Mouse (Mus musculus) A20 (cell line): Measurements from ENCODE around the gene Haus4.
A peak's percentile ranks its signal among the peaks of the same experiment; 100 is the strongest.

Experiments
- DNase-seq: peaks from one replicate; pipeline ENCODE4 v3.0.0-alpha.2; 2011; ENCODE audit warnings: low read depth, low spot score

Gene Haus4

GRCm38 (mm10) chr14:54572790-54573736 is 18.6 kb upstream of the Haus4 start:
- peak; percentile 57 for DNase-seq

- DNase-seq: peak; percentile 29
Measured at GRCm38 (mm10) chr14:54572122-54572521, 17.7 kb upstream of the Haus4 start.

- peak; percentile 35 for DNase-seq
Measured at GRCm38 (mm10) chr14:54569451-54570392, 15.3 kb upstream of the Haus4 start.

- peak; percentile 78 for DNase-seq
Measured at GRCm38 (mm10) chr14:54568694-54569414, 14.4 kb upstream of the Haus4 start.

- no peak for DNase-seq
Measured at GRCm38 (mm10) chr14:54560527-54561242, 6.3 kb upstream of the Haus4 start.

- DNase-seq: no peak
Measured at GRCm38 (mm10) chr14:54557330-54557729, 2.9 kb upstream of the Haus4 start.

GRCm38 (mm10) chr14:54553454-54553974 is 902 bp downstream of the Haus4 start:
- DNase-seq: no peak

GRCm38 (mm10) chr14:54544703-54545102 is 9.7 kb downstream of the Haus4 start:
- no peak for DNase-seq

GRCm38 (mm10) chr14:54540771-54541170 is 13.6 kb downstream of the Haus4 start:
- DNase-seq: no peak

- peak; percentile 53 for DNase-seq
Measured at GRCm38 (mm10) chr14:54538580-54538979, 15.8 kb downstream of the Haus4 start.

GRCm38 (mm10) chr14:54528446-54529111 is 25.8 kb downstream of the Haus4 start:
- peak; percentile 79 for DNase-seq

GRCm38 (mm10) chr14:54528007-54528393 is 26.4 kb downstream of the Haus4 start:
- DNase-seq: no peak

GRCm38 (mm10) chr14:54527227-54528006 is 27.0 kb downstream of the Haus4 start:
- no peak for DNase-seq

- DNase-seq: peak; percentile 50
Measured at GRCm38 (mm10) chr14:54523600-54523999, 30.8 kb downstream of the Haus4 start.

GRCm38 (mm10) chr14:54516710-54517310 is 37.6 kb downstream of the Haus4 start:
- DNase-seq: no peak

- DNase-seq: no peak
Measured at GRCm38 (mm10) chr14:54509774-54510173, 44.6 kb downstream of the Haus4 start.

GRCm38 (mm10) chr14:54503092-54503491 is 51.3 kb downstream of the Haus4 start:
- DNase-seq: no peak

GRCm38 (mm10) chr14:54501365-54501764 is 53.1 kb downstream of the Haus4 start:
- DNase-seq: no peak

- DNase-seq: peak; percentile 75
Measured at GRCm38 (mm10) chr14:54499330-54499729, 55.1 kb downstream of the Haus4 start.
